Mouse (Mus musculus) ovary, postnatal 36 days (tissue): ENCODE results near the gene Dhx40.
"Not testable (repeated sequence)": the region's sequence is repeated elsewhere in the genome, so short reads cannot be mapped to it uniquely, and the experiment has no call there.

ENCODE experiments used
- DNase-seq: peaks from one replicate; pipeline ENCODE4 v3.0.0; 2022; ENCODE audit warnings: low spot score, mixed read lengths

Gene Dhx40

DNA sequence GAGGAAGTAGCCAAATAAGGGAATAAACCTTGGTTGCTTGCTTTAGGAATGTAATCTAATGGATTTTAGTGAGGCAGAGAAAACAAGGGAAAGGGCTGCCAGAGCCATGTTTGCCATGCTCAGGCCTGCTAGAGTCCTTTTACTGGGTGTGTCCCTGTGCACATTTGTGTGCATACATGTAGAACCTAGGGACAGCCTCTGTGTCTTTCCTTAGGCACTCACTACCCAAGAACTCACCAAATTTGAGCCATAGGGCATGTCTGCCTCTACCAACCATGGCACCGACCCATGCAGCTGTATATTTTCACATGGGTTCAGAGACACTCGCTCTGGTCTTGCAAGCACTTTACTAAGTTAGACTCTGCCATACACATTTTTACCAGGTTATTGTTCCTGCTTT is 11.4 kb upstream of the Dhx40 start:
- no peak for DNase-seq

DNA sequence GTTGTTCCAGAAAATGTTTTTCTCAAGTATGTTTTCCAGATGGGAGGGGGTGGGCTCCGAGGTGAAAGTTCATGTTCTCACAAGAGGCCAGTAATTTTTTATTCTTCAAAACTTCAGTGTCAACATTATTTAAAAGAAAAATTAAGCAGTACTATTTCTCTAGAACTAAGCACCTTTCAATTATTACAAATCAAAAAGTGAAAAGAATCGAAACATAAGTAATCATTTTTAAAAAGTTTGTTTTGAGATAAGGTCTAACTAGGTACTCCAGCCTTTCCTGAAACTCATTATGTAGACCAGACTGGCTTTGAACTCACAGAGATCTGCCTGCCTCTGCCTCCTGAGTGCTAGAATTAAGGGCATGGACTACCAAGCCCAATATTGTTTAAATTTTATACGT is 8.7 kb upstream of the Dhx40 start:
- not testable (repeated sequence) for DNase-seq

- DNase-seq, result not testable (repeated sequence)
Observed at GRCm38 (mm10) chr11:86814481-86814880, 6.9 kb upstream of the Dhx40 start.

DNA sequence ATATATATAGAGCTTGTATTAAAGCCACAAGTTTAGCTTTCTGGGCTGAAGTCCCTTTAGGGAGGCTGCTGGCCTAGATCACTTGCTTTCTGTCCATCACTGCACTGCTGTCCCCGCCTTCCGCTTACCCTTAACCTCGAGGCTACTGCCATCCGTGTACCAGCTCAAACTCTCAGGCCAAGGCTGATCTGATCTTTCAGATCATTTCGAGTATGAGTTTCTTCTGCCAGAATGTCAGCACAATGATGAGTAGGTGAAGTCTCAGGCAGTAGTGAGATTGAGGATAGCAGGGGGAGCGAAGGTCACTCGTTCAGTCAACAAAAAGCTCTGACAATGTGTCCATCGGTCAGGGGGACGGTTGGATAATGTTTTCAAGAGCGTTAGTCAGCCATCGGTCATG is 5.7 kb upstream of the Dhx40 start:
- not testable (repeated sequence) for DNase-seq

DNA sequence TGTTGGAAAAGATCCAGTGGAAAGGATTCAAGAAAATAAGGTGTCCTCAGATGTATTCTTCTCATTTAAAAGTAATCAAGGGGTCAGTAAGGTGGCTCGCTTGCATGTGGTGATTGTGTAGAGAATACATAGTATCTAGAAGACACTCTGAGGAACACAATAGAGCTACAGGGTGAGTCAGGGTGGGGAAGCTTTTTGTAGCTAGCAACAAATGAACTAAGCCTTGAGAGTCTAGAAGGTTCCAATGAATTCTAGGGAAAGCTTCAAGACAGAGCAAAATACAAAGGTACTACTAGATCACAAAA is 3.7 kb upstream of the Dhx40 start:
- no peak for DNase-seq

- no peak for DNase-seq
Observed at GRCm38 (mm10) chr11:86810572-86811325, 3.2 kb upstream of the Dhx40 start.

- no peak for DNase-seq
Observed at GRCm38 (mm10) chr11:86809828-86810227, 2.3 kb upstream of the Dhx40 start.

- DNase-seq, result peak; percentile 56
Observed at GRCm38 (mm10) chr11:86807001-86807477, 507 bp downstream of the Dhx40 start.

DNA sequence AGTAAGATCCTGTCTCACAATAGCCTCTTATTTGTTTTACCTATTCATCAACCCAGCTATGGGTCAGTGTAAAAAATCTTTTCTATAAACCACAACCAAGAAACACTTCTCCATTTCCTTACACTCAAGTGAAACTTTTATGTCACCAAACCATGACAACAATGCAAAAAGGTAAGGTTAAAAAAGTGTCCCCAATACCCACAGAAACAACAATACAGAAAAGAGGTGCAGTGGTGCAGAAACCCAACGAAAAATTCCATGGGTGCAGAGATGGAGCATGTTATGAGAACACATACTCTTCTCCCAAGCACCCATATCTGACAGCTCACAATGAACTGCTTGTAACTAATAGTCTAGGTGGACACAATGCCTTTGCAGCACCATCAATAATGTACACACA is 13.4 kb downstream of the Dhx40 start:
- DNase-seq, result no peak

GRCm38 (mm10) chr11:86787436-86787835 is 20.1 kb downstream of the Dhx40 start:
- DNase-seq, result not testable (repeated sequence)

DNA sequence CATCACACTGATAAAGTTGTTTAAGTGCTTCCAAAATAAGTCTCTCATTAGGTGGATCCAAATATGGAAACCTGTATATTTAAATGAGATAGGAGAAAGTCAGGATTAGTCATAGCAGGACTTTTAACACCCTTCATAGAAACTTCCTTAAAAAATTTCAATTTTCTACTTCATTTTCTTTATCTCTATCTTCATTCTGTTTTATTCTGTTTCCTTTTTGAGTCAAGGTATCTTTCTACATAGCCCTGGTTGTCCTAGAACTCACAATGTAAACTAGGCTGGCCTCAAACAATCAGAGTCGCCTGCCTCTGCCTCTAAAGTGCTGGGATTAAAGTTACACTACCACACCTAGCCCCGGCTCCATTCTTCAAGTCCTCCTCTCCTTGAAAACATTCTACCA is 21.8 kb downstream of the Dhx40 start:
- no peak for DNase-seq

DNA sequence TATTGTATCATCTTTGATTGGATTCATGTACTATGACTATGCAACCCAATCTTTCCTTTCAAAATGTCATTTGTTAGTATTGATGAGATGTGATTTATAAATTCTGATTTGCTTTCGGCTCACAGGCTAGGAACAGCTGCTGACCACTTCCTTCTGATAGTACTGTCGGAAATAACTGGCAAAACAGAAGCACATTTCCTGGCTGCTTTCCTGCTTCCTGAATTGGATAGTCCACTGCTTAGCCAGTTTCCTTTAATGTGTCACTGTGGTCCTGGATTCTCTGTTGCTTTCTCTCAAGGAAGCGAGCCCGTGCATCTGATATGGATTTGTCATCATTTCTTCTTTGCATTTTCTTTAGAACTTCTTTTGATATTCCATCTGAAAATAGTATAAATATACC is 37.7 kb downstream of the Dhx40 start:
- no peak for DNase-seq

DNA sequence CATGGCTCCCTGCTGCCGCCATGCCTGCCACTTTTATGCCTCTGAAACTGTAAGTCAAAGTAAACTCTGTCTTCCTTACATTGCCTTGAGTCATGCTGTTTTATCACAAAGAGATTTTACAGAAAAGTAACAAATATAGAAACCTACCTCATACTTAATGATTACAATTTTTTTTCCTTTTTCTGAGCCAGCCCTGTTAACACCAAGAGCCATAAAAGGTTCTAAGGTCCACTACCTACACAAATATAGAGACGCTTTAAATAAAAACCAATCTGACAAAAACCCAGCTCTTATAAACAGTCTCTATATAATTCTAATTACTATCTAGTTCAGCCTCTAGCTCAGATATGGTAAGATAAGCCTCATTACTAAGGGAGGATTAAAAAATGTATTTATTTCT is 43.0 kb downstream of the Dhx40 start:
- DNase-seq, result no peak

- DNase-seq, result not testable (repeated sequence)
Observed at GRCm38 (mm10) chr11:86763127-86763526, 44.4 kb downstream of the Dhx40 start.

DNA sequence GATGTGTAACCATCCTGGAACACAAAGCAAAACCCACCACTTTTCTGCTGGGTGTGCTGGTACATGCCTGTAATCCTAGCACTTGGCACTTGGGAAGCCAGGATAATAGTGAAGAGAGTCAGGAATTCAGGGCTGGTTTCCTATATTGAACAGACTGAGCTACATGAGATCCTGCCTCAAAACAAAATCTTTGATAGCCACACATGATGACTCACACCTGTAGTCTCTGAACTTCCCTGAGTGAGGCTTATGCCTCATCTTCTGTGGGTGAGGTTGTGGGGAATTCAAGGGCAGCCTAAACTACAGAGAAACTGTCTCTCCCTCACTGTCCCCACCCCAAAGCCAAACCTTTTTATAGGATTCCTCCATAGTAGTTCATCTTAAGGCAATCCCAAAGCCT is 47.2 kb downstream of the Dhx40 start:
- no peak for DNase-seq

DNA sequence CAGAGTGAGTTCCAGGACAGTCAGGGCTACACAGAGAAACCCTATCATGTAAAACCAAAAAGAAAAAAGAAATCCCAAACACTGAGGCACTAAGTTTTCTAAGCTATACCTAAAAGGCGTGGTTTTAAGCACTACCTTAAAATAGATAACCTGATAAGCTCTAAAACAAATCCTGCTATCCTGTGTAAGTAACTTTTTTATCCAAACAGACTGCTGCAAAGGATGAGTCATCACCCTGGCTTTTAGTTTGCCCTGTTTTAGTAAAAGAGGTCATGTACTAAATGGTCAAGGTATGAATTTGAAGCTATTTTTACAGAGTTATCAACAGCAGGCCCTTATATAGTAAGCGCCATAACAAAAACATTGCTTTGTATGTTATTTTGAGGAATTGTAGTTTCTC is 47.7 kb downstream of the Dhx40 start:
- no peak for DNase-seq

DNA sequence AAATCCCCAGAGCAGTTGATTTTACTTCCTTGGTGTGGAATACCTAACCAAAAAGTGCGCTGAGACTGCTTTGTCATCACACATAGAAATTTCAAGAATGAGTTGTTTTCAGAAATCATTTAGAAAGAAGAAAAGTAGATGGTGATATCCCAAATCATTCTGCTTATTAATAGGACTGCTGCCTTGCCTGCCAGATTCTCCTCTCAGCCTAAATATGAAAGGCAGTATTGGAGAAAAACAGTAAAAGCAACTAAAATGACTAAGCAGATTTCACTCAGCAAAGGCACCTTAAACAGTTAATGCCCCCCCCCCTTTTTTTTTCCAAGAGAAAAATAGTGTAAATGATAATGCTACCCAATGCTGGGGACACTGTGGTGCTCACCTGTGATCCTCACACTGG is 48.3 kb downstream of the Dhx40 start:
- no peak for DNase-seq

- no peak for DNase-seq
Observed at GRCm38 (mm10) chr11:86758559-86758958, 49.0 kb downstream of the Dhx40 start.

DNA sequence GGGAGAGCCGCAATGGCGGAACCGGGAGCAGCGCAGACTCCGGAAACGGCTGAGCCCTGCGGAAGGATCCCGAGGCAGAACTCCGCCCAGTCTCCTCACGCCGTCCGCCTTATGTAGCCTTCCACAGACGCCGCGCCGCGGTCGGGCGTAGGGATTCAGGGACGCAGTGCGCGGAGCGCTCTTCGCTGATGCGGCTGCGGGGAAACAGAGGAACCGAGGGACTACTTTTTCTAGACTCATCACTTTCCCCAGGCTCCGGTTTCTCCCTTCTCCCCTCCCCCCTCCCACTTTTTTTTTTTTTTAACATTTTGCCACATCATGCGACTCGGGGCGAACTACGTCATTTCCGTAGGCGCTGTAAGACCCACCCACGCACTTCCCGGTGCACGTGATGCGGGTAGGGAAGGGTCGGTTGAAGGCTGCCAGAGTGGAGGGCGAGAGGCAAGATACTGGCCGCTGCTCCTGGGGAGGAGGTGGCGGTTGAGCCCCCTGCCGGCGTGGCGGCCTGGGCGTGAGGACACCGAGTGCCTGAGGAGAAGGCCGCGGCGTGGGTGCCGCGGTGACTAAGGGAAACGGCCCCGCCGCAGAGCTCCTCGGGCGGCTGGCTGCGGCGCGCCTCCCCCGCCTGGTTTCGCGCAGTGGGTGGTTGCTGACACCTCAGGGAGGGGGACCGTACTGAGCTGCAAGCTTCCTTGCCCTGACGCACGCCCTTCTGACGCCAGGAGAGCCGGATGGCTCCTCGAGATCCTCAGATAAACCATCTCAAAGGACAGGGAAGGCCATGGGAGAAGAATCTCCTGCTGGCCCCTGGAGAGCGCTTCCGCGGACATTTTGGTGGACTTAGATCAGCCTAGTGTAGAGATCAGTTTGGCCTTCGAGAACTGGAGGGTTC is 49.8 kb downstream of the Dhx40 start, which contains the start of gene Cltc:
TSS of gene Cltc (minus strand) at position 86 of the 892 bp plus-strand sequence.
- peak; percentile 97 for DNase-seq

GRCm38 (mm10) chr11:86757142-86757479 is 50.4 kb downstream of the Dhx40 start:
- DNase-seq, result no peak

- DNase-seq, result peak; percentile 41
Observed at GRCm38 (mm10) chr11:86756156-86757141, 51.1 kb downstream of the Dhx40 start.

GRCm38 (mm10) chr11:86752404-86752803 is 55.1 kb downstream of the Dhx40 start:
- no peak for DNase-seq
